Mouse (Mus musculus) MEL (cell line): ENCODE data around the gene Asna1.
A peak's percentile ranks its signal among the peaks of the same experiment; 100 is the strongest.

Experiments used
- CTCF ChIP-seq, 3 experiments: IDR thresholded peaks in 2 of 3; conservative IDR thresholded peaks in 1 of 3; 2 replicates each; pipeline ENCODE4 v1.5.1; 2011 to 2012; ENCODE audit warnings: low read length in 3 of 3, low read depth in 2 of 3, mild to moderate bottlenecking in 2 of 3, improper control_type of control experiment in 1 of 3, inconsistent platforms in 1 of 3, mixed read lengths in 1 of 3, moderate library complexity in 1 of 3; ENCODE audit not compliant: control insufficient read depth in 1 of 3, insufficient read depth in 1 of 3, poor library complexity in 1 of 3, severe bottlenecking in 1 of 3
- E2F4 ChIP-seq: IDR thresholded peaks from 2 replicates; pipeline ENCODE4 v1.6.1; 2011; ENCODE audit warnings: low read depth, low read length, improper control_type of control experiment, borderline replicate concordance
- MAFK ChIP-seq: IDR thresholded peaks from 2 replicates; pipeline ENCODE4 v1.6.1; 2011; ENCODE audit warnings: low read depth, mild to moderate bottlenecking, low read length, improper control_type of control experiment, borderline replicate concordance
- NELFE ChIP-seq: IDR thresholded peaks from 2 replicates; pipeline ENCODE4 v1.6.1; 2011; ENCODE audit warnings: low read depth, low read length, improper control_type of control experiment
- POLR2A ChIP-seq, 2 experiments: IDR thresholded peaks; 2 replicates each; pipeline ENCODE4 v1.6.1; 2011 to 2012; ENCODE audit warnings: low read length in 2 of 2, mild to moderate bottlenecking in 2 of 2, control low read depth in 1 of 2, improper control_type of control experiment in 1 of 2, low read depth in 1 of 2, moderate library complexity in 1 of 2; ENCODE audit not compliant: control insufficient read depth in 1 of 2, insufficient read depth in 1 of 2, poor library complexity in 1 of 2
- POLR2AphosphoS2 ChIP-seq: IDR thresholded peaks from 2 replicates; pipeline ENCODE4 v1.6.1; 2011; ENCODE audit warnings: low read length, improper control_type of control experiment
- USF1 ChIP-seq: IDR thresholded peaks from 2 replicates; pipeline ENCODE4 v1.6.1; 2014; ENCODE audit warnings: low read depth, mild to moderate bottlenecking, inconsistent platforms, low read length, improper control_type of control experiment, moderate library complexity
- ZC3H11A ChIP-seq: IDR thresholded peaks from 2 replicates; pipeline ENCODE4 v1.6.1; 2012; ENCODE audit warnings: low read depth, mild to moderate bottlenecking, inconsistent platforms, low read length, improper control_type of control experiment
- ZKSCAN1 ChIP-seq: IDR thresholded peaks from 2 replicates; pipeline ENCODE4 v1.6.1; 2012; ENCODE audit warnings: low read depth, mild to moderate bottlenecking, inconsistent platforms, low read length, improper control_type of control experiment, moderate library complexity

DNA sequence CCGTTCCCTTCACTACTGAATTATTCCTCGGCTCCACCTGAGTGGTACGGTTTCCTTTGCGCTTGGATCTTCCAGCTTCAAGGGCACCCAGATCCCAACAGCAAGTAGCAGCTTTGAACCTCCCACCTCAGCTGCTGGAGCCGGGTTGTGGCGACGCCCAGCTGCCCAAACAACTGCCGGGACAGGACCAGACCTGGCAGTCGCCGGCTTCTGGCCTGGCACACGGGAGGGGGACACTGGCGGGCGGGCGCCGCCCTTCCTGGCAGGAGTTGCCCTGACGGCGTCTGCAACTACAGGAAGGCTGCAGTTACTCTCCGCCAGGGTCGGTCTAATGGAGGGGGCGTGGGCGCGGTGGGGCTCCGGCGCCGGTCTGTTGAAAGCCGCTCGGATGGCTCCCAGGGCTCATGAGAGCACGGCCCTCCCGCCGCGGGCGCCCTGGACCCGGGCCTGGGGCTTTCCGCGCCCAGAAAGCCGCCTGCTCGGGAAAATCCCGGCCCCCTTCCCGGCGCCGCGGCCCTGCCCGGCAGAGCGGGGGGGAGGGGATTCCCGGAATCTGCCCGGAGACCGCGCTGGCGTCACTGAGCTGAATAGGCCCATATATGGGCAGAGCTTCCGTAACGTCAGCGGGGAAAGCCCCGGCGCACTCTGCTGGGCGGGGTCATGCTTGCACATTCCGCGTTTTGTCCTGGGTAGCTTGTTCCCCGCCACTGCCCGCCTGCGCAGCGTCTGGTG is 48.9 kb downstream of the Asna1 start:
- 0 out of 2 replicates have a peak, but pooled peaks have one; percentile 4 for TF ChIP-seq USF1
- TF ChIP-seq NELFE: 0 out of 2 replicates have a peak, but pooled peaks have one; percentile 18
- TF ChIP-seq ZC3H11A: no peak
- no peak for TF ChIP-seq ZKSCAN1
- TF ChIP-seq MAFK: no peak
- no peak for TF ChIP-seq E2F4
- peak; percentile 43 to 71; a peak in 2 of 4 replicates for TF ChIP-seq POLR2A (IDR thresholded peaks at IDR 0.05; ENCODE audit: control insufficient read depth in 1 of 2, insufficient read depth in 1 of 2, low read depth in 1 of 2, low read length in 2 of 2, poor library complexity in 1 of 2)
- peak; percentile 70; the same call in 1 of the 2 replicates for TF ChIP-seq POLR2AphosphoS2
- TF ChIP-seq CTCF (IDR thresholded peaks at IDR 0.05 in 2 of 3, conservative IDR thresholded peaks at IDR 0.05 in 1 of 3; ENCODE audit: control insufficient read depth in 1 of 3, insufficient read depth in 1 of 3, low read depth in 2 of 3, low read length in 3 of 3, poor library complexity in 1 of 3, severe bottlenecking in 1 of 3): peak in 2 of 3 experiments; percentile 30 to 34; a peak in 3 of 6 replicates
